Mouse (Mus musculus): ENCODE measurements around the gene Hs3st2. TPM values are rescaled to one million over a fixed set of nuclear protein-coding genes. Genes with fewer than 3 reads are reported as not detected.

The Hs3st2 gene
- polyA plus RNA-seq, 1 experiment: not detected

DNA sequence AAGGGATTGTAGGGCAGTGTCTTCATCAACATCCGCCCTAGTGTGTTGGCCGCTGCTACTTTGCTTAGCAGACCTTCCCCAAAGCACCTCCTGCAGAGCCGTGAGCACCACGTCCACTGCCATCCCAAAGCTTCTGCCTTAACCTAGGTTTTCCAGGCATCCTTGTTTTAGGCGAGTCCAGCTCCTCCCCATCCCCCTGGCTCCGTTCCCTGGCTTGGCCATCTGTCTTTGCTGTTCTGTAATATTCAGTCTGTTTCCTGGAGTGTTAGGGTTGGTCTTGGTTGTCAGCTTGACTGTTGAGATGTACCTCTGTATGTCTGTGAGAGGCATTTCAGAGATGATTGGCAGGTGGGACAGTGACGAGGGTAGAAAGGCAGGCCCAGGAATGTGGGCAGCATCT lies 142.7 kb downstream of the Hs3st2 start:
- no peak overlapping the region for H3ac ChIP-seq (ENCODE audit: control insufficient read depth, insufficient read length, low read depth)
- H3K79me3 ChIP-seq (ENCODE audit: low read depth): no peaks in the 10 kb centered on the region
- no peaks in the 10 kb centered on the region for H3K79me2 ChIP-seq (ENCODE audit: control insufficient read depth, insufficient read depth)
- H3K36me3 ChIP-seq (ENCODE audit: control insufficient read depth, insufficient read depth): no peaks in the 10 kb centered on the region
- TF ChIP-seq MAX (IDR thresholded peaks at IDR 0.05) (no peak), CEBPB (IDR thresholded peaks at IDR 0.05; ENCODE audit: low read depth) (no peak), MYOG (IDR thresholded peaks at IDR 0.05; ENCODE audit: control insufficient read depth, extremely low read depth, insufficient read length) (no peak), FOSL1 (IDR thresholded peaks at IDR 0.05; ENCODE audit: insufficient read depth, low read length, poor library complexity, severe bottlenecking) (no peak), CTCF (IDR thresholded peaks at IDR 0.05; ENCODE audit: control insufficient read depth, insufficient read depth, insufficient read length) (no peak), USF1 (IDR thresholded peaks at IDR 0.05; ENCODE audit: low read depth) (no peak), MYOD1 (IDR thresholded peaks at IDR 0.05; ENCODE audit: control insufficient read depth, insufficient read length, low read depth) (no peak)
- H3K4me3 ChIP-seq (ENCODE audit: insufficient read depth, poor library complexity, severe bottlenecking): no peak overlapping the region
- H3K27me3 ChIP-seq (ENCODE audit: control insufficient read depth, insufficient read depth, insufficient read length): no peaks in the 10 kb centered on the region

DNA sequence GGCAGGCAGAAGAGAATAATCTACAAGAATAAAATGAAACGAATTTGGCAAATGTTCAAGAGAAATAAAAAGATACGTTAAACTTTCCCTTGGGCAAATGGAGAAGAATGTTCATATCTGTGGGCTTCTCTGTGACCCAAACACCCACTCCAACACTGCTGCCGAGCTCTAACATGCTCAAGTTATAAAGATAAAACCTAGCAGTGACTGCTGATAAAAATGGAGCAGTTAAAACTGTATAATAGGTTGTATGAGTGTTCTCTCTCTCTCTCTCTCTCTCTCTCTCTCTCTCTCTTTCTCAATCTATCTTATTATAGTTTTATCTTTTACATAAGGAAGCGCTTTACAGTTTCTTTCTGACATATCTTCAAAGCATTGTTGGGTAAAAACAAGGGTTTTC lies 144.3 kb downstream of the Hs3st2 start:
- H3K36me3 ChIP-seq (ENCODE audit: control insufficient read depth, insufficient read depth): no peaks in the 10 kb centered on the region
- TF ChIP-seq FOSL1 (IDR thresholded peaks at IDR 0.05; ENCODE audit: insufficient read depth, low read length, poor library complexity, severe bottlenecking): no peak
- TF ChIP-seq MAX (IDR thresholded peaks at IDR 0.05): no peak
- TF ChIP-seq MYOG (IDR thresholded peaks at IDR 0.05; ENCODE audit: control insufficient read depth, extremely low read depth, insufficient read length): no peak
- no peak for TF ChIP-seq MYOD1 (IDR thresholded peaks at IDR 0.05; ENCODE audit: control insufficient read depth, insufficient read length, low read depth)
- TF ChIP-seq CEBPB (IDR thresholded peaks at IDR 0.05; ENCODE audit: low read depth): no peak
- no peak for TF ChIP-seq USF1 (IDR thresholded peaks at IDR 0.05; ENCODE audit: low read depth)
- TF ChIP-seq CTCF (IDR thresholded peaks at IDR 0.05; ENCODE audit: control insufficient read depth, insufficient read depth, insufficient read length): no peak
- no peaks in the 10 kb centered on the region for H3K27me3 ChIP-seq (ENCODE audit: control insufficient read depth, insufficient read depth, insufficient read length)
- no peak overlapping the region for H3K4me3 ChIP-seq (ENCODE audit: insufficient read depth, poor library complexity, severe bottlenecking)
- H3K79me3 ChIP-seq (ENCODE audit: low read depth): no peaks in the 10 kb centered on the region
- no peaks in the 10 kb centered on the region for H3K79me2 ChIP-seq (ENCODE audit: control insufficient read depth, insufficient read depth)
- no peak overlapping the region for H3ac ChIP-seq (ENCODE audit: control insufficient read depth, insufficient read length, low read depth)

DNA sequence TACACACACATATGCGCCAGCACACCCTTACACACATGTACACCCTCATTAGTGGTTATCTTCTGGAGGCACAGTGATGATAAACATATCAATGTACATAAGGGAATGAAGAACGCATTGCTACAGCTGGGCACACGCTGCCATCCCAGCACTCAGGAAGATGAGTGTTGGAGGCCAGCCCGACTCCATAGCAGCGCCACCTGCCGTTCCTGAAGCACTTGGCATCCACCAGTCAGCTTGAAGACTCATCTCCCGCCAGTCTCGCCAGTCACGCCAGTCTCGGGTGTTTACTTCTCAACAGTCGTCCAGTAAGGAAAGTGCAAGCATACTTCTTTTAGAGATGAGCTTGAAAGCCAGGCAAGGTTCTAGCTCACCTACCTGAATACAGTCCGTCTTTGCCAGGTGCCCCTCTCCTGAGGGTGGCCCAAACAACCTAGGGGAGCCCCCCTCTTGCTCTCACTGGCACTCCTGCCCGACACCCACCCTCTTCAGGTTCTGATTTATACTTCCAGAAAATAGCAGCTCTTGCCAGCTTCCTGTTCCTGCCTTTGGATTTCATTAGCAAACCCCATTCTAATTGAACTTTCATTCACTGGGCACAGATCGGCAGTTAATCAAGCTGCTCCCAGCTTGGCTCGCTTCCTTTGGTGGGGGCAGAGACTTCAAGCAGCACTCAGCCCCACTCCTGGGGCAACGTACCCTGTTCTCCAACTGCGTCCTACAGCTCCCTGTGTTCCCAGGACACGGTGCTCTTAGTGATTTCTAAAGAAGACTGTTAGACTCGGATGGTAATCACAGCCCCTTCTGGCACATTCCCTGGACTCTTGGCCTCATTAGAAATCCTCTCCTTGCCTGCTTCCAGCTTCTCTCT lies 148.0 kb downstream of the Hs3st2 start:
- Histone ChIP-seq H3K79me3 (ENCODE audit: low read depth) (no peaks in the 10 kb centered on the region), H3K79me2 (ENCODE audit: control insufficient read depth, insufficient read depth) (no peaks in the 10 kb centered on the region), H3K4me3 (ENCODE audit: insufficient read depth, poor library complexity, severe bottlenecking) (no peak overlapping the region), H3K27me3 (ENCODE audit: control insufficient read depth, insufficient read depth, insufficient read length) (no peaks in the 10 kb centered on the region), H3K36me3 (ENCODE audit: control insufficient read depth, insufficient read depth) (no peaks in the 10 kb centered on the region), H3ac (ENCODE audit: control insufficient read depth, insufficient read length, low read depth) (no peak overlapping the region)
- no peak for TF ChIP-seq MYOD1 (IDR thresholded peaks at IDR 0.05; ENCODE audit: control insufficient read depth, insufficient read length, low read depth)
- TF ChIP-seq MAX (IDR thresholded peaks at IDR 0.05): no peak

DNA sequence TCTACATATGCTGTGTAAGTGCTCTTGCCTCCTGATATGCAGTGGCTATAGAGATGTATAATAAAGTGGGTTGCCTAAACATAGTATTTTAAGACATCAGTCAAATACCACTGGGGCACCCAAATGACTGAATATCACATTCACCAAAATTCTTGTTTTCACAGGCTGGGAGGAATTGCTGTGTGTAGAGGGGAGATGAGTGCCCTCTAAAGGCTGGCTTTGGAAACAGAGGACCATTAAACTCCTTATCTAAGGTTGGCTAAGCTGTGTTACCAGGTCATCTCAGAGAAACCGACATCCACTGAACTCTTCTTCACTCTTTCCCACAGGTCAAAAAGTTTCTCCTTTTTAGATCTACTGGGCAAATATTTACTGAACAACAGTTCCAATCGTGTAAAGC lies 150.8 kb downstream of the Hs3st2 start:
- H3K4me3 ChIP-seq (ENCODE audit: insufficient read depth, poor library complexity, severe bottlenecking): no peak overlapping the region

DNA sequence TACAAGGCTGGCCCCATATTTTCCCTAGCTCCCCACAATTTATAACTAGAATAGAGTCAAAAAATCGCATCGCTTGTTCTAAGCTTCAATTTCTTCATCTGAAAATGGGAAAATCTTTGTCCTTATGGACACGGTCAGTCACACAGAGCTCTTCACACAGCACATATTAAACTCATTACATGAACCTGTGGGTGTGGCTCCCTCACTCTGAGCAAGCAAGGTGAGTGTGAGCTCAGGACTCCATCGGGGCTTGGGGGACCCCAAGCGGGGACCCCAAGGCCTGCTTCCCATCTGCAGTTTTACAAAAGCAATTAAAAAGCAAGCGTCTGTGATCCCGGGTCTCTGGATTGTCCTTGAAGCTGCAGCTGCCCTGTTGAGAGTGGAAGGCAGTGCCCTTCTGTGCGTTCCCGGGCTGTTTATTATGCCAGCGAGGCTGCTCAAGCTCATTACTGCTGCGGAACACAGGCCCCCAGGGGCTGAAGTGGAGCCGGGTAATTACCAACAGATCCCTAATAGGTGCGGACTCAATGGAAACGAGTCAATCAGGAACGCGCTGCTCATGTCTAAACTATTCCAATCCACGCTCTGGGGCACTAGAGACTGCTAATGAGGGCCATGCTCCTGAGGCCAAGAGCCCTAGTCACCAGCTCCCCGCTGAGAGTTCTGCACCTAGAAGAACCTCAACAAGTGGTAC lies 157.8 kb downstream of the Hs3st2 start:
- H3K36me3 ChIP-seq (ENCODE audit: control insufficient read depth, insufficient read depth): no peaks in the 10 kb centered on the region
- TF ChIP-seq CEBPB (IDR thresholded peaks at IDR 0.05; ENCODE audit: low read depth): no peak
- TF ChIP-seq FOSL1 (IDR thresholded peaks at IDR 0.05; ENCODE audit: insufficient read depth, low read length, poor library complexity, severe bottlenecking): no peak
- no peak for TF ChIP-seq CTCF (IDR thresholded peaks at IDR 0.05; ENCODE audit: control insufficient read depth, insufficient read depth, insufficient read length)
- TF ChIP-seq USF1 (IDR thresholded peaks at IDR 0.05; ENCODE audit: low read depth): no peak
- TF ChIP-seq MYOG (IDR thresholded peaks at IDR 0.05; ENCODE audit: control insufficient read depth, extremely low read depth, insufficient read length): no peak
- TF ChIP-seq MYOD1 (IDR thresholded peaks at IDR 0.05; ENCODE audit: control insufficient read depth, insufficient read length, low read depth): no peak
- no peak for TF ChIP-seq MAX (IDR thresholded peaks at IDR 0.05)
- H3K4me3 ChIP-seq (ENCODE audit: insufficient read depth, poor library complexity, severe bottlenecking): no peak overlapping the region
- no peak overlapping the region for H3ac ChIP-seq (ENCODE audit: control insufficient read depth, insufficient read length, low read depth)
- H3K79me2 ChIP-seq (ENCODE audit: control insufficient read depth, insufficient read depth): no peaks in the 10 kb centered on the region
- H3K79me3 ChIP-seq (ENCODE audit: low read depth): no peaks in the 10 kb centered on the region
- H3K27me3 ChIP-seq (ENCODE audit: control insufficient read depth, insufficient read depth, insufficient read length): no peaks in the 10 kb centered on the region

More for the DNA sequence above, 150.8 kb downstream of the Hs3st2 start:
- H3K79me2 ChIP-seq (ENCODE audit: control insufficient read depth, insufficient read depth): no peaks in the 10 kb centered on the region
- H3K79me3 ChIP-seq (ENCODE audit: low read depth): no peaks in the 10 kb centered on the region
- H3K36me3 ChIP-seq (ENCODE audit: control insufficient read depth, insufficient read depth): no peaks in the 10 kb centered on the region
- H3K27me3 ChIP-seq (ENCODE audit: control insufficient read depth, insufficient read depth, insufficient read length): no peaks in the 10 kb centered on the region
- H3ac ChIP-seq (ENCODE audit: control insufficient read depth, insufficient read length, low read depth): no peak overlapping the region
- TF ChIP-seq CEBPB (IDR thresholded peaks at IDR 0.05; ENCODE audit: low read depth): no peak
